Mouse (Mus musculus) MEL (cell line): Measurements from ENCODE around the gene Fkbp1b.

Experiments used
- CTCF ChIP-seq, 3 experiments: IDR thresholded peaks in 2 of 3; conservative IDR thresholded peaks in 1 of 3; 2 replicates each; pipeline ENCODE4 v1.5.1; 2011 to 2012; ENCODE audit warnings: low read length in 3 of 3, low read depth in 2 of 3, mild to moderate bottlenecking in 2 of 3, improper control_type of control experiment in 1 of 3, inconsistent platforms in 1 of 3, mixed read lengths in 1 of 3, moderate library complexity in 1 of 3; ENCODE audit not compliant: control insufficient read depth in 1 of 3, insufficient read depth in 1 of 3, poor library complexity in 1 of 3, severe bottlenecking in 1 of 3
- EP300 ChIP-seq, 2 experiments: IDR thresholded peaks; 2 replicates each; pipeline ENCODE4 v1.6.1; 2011; ENCODE audit warnings: improper control_type of control experiment in 2 of 2, low read length in 2 of 2, low read depth in 1 of 2, mild to moderate bottlenecking in 1 of 2
- GABPA ChIP-seq: IDR thresholded peaks from 2 replicates; pipeline ENCODE4 v1.6.1; 2012; ENCODE audit warnings: low read depth, mild to moderate bottlenecking, inconsistent platforms, low read length, improper control_type of control experiment, moderate library complexity
- HCFC1 ChIP-seq: IDR thresholded peaks from 2 replicates; pipeline ENCODE4 v1.6.1; 2012; ENCODE audit warnings: low read depth, mild to moderate bottlenecking, inconsistent platforms, low read length, improper control_type of control experiment, moderate library complexity
- JUND ChIP-seq: IDR thresholded peaks from 2 replicates; pipeline ENCODE4 v1.6.1; 2011; ENCODE audit warnings: low read depth, mild to moderate bottlenecking, improper control_type of control experiment, low read length
- MAX ChIP-seq: IDR thresholded peaks from 2 replicates; pipeline ENCODE4 v1.6.1; 2011; ENCODE audit warnings: low read length, improper control_type of control experiment
- MAZ ChIP-seq: IDR thresholded peaks from 2 replicates; pipeline ENCODE4 v1.6.1; 2012; ENCODE audit warnings: low read depth, mild to moderate bottlenecking, inconsistent platforms, low read length, improper control_type of control experiment
- NRF1 ChIP-seq: IDR thresholded peaks from 2 replicates; pipeline ENCODE4 v1.6.1; 2014; ENCODE audit warnings: low read depth, mild to moderate bottlenecking, inconsistent platforms, low read length, improper control_type of control experiment, moderate library complexity; ENCODE audit not compliant: poor library complexity, insufficient read depth, severe bottlenecking
- POLR2A ChIP-seq, 2 experiments: IDR thresholded peaks; 2 replicates each; pipeline ENCODE4 v1.6.1; 2011 to 2012; ENCODE audit warnings: low read length in 2 of 2, mild to moderate bottlenecking in 2 of 2, control low read depth in 1 of 2, improper control_type of control experiment in 1 of 2, low read depth in 1 of 2, moderate library complexity in 1 of 2; ENCODE audit not compliant: control insufficient read depth in 1 of 2, insufficient read depth in 1 of 2, poor library complexity in 1 of 2
- POLR2AphosphoS2 ChIP-seq: IDR thresholded peaks from 2 replicates; pipeline ENCODE4 v1.6.1; 2011; ENCODE audit warnings: low read length, improper control_type of control experiment
- SIN3A ChIP-seq: IDR thresholded peaks from 2 replicates; pipeline ENCODE4 v1.6.1; 2012; ENCODE audit warnings: low read length, improper control_type of control experiment, inconsistent platforms
- TAL1 ChIP-seq: IDR thresholded peaks from 2 replicates; pipeline ENCODE4 v1.6.1; 2012; ENCODE audit warnings: mild to moderate bottlenecking, inconsistent platforms, low read length, moderate library complexity, mixed read lengths
- USF1 ChIP-seq: IDR thresholded peaks from 2 replicates; pipeline ENCODE4 v1.6.1; 2014; ENCODE audit warnings: low read depth, mild to moderate bottlenecking, inconsistent platforms, low read length, improper control_type of control experiment, moderate library complexity

- TF ChIP-seq JUND (no peak), TAL1 (no peak), MAX (no peak), MAZ (no peak), EP300 (IDR thresholded peaks at IDR 0.05; ENCODE audit: low read depth in 1 of 2, low read length in 2 of 2) (no peak; a peak in 1 of 4 replicates), HCFC1 (no peak), SIN3A (no peak), POLR2AphosphoS2 (no peak), POLR2A (IDR thresholded peaks at IDR 0.05; ENCODE audit: control insufficient read depth in 1 of 2, insufficient read depth in 1 of 2, low read depth in 1 of 2, low read length in 2 of 2, poor library complexity in 1 of 2) (no peak), NRF1 (no peak), CTCF (IDR thresholded peaks at IDR 0.05 in 2 of 3, conservative IDR thresholded peaks at IDR 0.05 in 1 of 3; ENCODE audit: control insufficient read depth in 1 of 3, insufficient read depth in 1 of 3, low read depth in 2 of 3, low read length in 3 of 3, poor library complexity in 1 of 3, severe bottlenecking in 1 of 3) (no peak), USF1 (no peak), GABPA (no peak)
Measured at GRCm38 (mm10) chr12:4885062-4885461, 43.7 kb upstream of the Fkbp1b start.
